Mouse (Mus musculus) CH12.LX (cell line): ENCODE results near the gene Prph2. TPM values are rescaled to one million over a fixed set of nuclear protein-coding genes. Genes with fewer than 3 reads are reported as not detected.

Experiments used
- DNase-seq: peaks from one replicate; pipeline ENCODE4 v3.0.0-alpha.2; 2013; ENCODE audit errors: extremely low read depth
- H3K27ac ChIP-seq: 2 replicates; pipeline ENCODE4 v1.5.1; 2012; ENCODE audit warnings: low read depth, mild to moderate bottlenecking, control low read depth, moderate library complexity; ENCODE audit not compliant: insufficient read depth
- H3K27me3 ChIP-seq: replicated peaks from 2 replicates; pipeline ENCODE3; 2012; ENCODE audit warnings: inconsistent platforms
- H3K36me3 ChIP-seq, 2 experiments: replicated peaks in 1 of 2; 2 replicates each; pipeline versions ENCODE3 to v1.6.1; 2012; ENCODE audit warnings: inconsistent platforms in 1 of 2, low read length in 1 of 2, mild to moderate bottlenecking in 1 of 2, mixed read lengths in 1 of 2, moderate library complexity in 1 of 2; ENCODE audit not compliant: control insufficient read depth in 1 of 2, insufficient read depth in 1 of 2
- H3K4me1 ChIP-seq, 2 experiments: 2 replicates each; pipeline ENCODE4 v1.6.1; 2012; ENCODE audit warnings: inconsistent platforms in 1 of 2, moderate library complexity in 1 of 2; ENCODE audit not compliant: insufficient read depth in 2 of 2, control insufficient read depth in 1 of 2
- H3K4me2 ChIP-seq: 2 replicates; pipeline ENCODE4 v1.6.1; 2012; ENCODE audit warnings: low read depth, mild to moderate bottlenecking, control low read depth; ENCODE audit not compliant: poor library complexity, insufficient read depth, severe bottlenecking
- H3K4me3 ChIP-seq, 3 experiments: fragments of 150-350 bp in 1 of 3; sonication (generic) in 1 of 3; replicated peaks in 1 of 3; 2 replicates each; pipeline versions ENCODE3 to v1.5.1; 2011 to 2012; ENCODE audit warnings: low read depth in 2 of 3, low read length in 2 of 3, mild to moderate bottlenecking in 2 of 3, moderate library complexity in 2 of 3, control low read depth in 1 of 3, improper control_type of control experiment in 1 of 3, inconsistent platforms in 1 of 3, mixed read lengths in 1 of 3; ENCODE audit not compliant: poor library complexity in 1 of 3
- H3K79me2 ChIP-seq: replicated peaks from 2 replicates; pipeline ENCODE4 v1.6.1; 2012; ENCODE audit warnings: mild to moderate bottlenecking, moderate library complexity; ENCODE audit not compliant: control insufficient read depth, poor library complexity, insufficient read depth, severe bottlenecking; ENCODE audit errors: extremely low read depth
- H3K9ac ChIP-seq: 2 replicates; pipeline ENCODE4 v1.6.1; 2012; ENCODE audit warnings: low read depth, mild to moderate bottlenecking, control low read depth, moderate library complexity; ENCODE audit not compliant: insufficient read depth
- H3K9me3 ChIP-seq: replicated peaks from 2 replicates; pipeline ENCODE3; 2012; ENCODE audit warnings: low read length, inconsistent platforms, mixed read lengths
- CHD2 ChIP-seq: IDR thresholded peaks from 2 replicates; pipeline ENCODE4 v1.6.1; 2011; ENCODE audit warnings: low read length, improper control_type of control experiment
- CTCF ChIP-seq, 2 experiments: IDR thresholded peaks in 1 of 2; conservative IDR thresholded peaks in 1 of 2; 2 replicates each; pipeline ENCODE4 v1.5.1; 2011 to 2012; ENCODE audit warnings: low read depth in 2 of 2, low read length in 2 of 2, improper control_type of control experiment in 1 of 2, inconsistent platforms in 1 of 2, mild to moderate bottlenecking in 1 of 2, moderate library complexity in 1 of 2
- E2F4 ChIP-seq: IDR thresholded peaks from 2 replicates; pipeline ENCODE4 v1.6.1; 2011; ENCODE audit warnings: low read depth, low read length, improper control_type of control experiment; ENCODE audit not compliant: insufficient replicate concordance
- ELF1 ChIP-seq: IDR thresholded peaks from 2 replicates; pipeline ENCODE4 v1.6.1; 2014; ENCODE audit warnings: low read depth, mild to moderate bottlenecking, inconsistent platforms, low read length, improper control_type of control experiment
- GABPA ChIP-seq: IDR thresholded peaks from 2 replicates; pipeline ENCODE4 v1.6.1; 2012; ENCODE audit warnings: low read depth, low read length, improper control_type of control experiment, inconsistent platforms; ENCODE audit not compliant: insufficient replicate concordance
- IRF4 ChIP-seq: IDR thresholded peaks from 2 replicates; pipeline ENCODE4 v1.6.1; 2014; ENCODE audit warnings: low read depth, mild to moderate bottlenecking, inconsistent platforms, low read length, improper control_type of control experiment
- MAZ ChIP-seq: IDR thresholded peaks from 2 replicates; pipeline ENCODE4 v1.6.1; 2012; ENCODE audit warnings: low read depth, mild to moderate bottlenecking, inconsistent platforms, low read length, improper control_type of control experiment, moderate library complexity
- MEF2A ChIP-seq: IDR thresholded peaks from 2 replicates; pipeline ENCODE4 v1.6.1; 2014; ENCODE audit warnings: low read depth, mild to moderate bottlenecking, inconsistent platforms, low read length, improper control_type of control experiment, borderline replicate concordance
- MYC ChIP-seq: IDR thresholded peaks from 2 replicates; pipeline ENCODE4 v1.6.1; 2011; ENCODE audit warnings: low read depth, mild to moderate bottlenecking, improper control_type of control experiment, low read length
- NELFE ChIP-seq: IDR thresholded peaks from 2 replicates; pipeline ENCODE4 v1.6.1; 2011; ENCODE audit warnings: low read depth, low read length, improper control_type of control experiment
- POLR2A ChIP-seq: IDR thresholded peaks from 2 replicates; pipeline ENCODE4 v1.6.1; 2011; ENCODE audit warnings: low read depth, mild to moderate bottlenecking, improper control_type of control experiment, low read length
- POLR2AphosphoS2 ChIP-seq: IDR thresholded peaks from 2 replicates; pipeline ENCODE4 v1.6.1; 2011; ENCODE audit warnings: low read depth, low read length, improper control_type of control experiment
- RAD21 ChIP-seq: IDR thresholded peaks from 2 replicates; pipeline ENCODE4 v1.6.1; 2011; ENCODE audit warnings: low read depth, mild to moderate bottlenecking, low read length, improper control_type of control experiment, moderate library complexity
- SIN3A ChIP-seq: IDR thresholded peaks from 2 replicates; pipeline ENCODE4 v1.6.1; 2012; ENCODE audit warnings: low read length, improper control_type of control experiment, inconsistent platforms
- TCF12 ChIP-seq: IDR thresholded peaks from 2 replicates; pipeline ENCODE4 v1.6.1; 2014; ENCODE audit warnings: low read depth, mild to moderate bottlenecking, inconsistent platforms, low read length, improper control_type of control experiment
- USF1 ChIP-seq: IDR thresholded peaks from 2 replicates; pipeline ENCODE4 v1.6.1; 2014; ENCODE audit warnings: low read depth, mild to moderate bottlenecking, inconsistent platforms, low read length, improper control_type of control experiment
- USF2 ChIP-seq: conservative IDR thresholded peaks from 2 replicates; pipeline ENCODE4 v1.6.1; 2011; ENCODE audit warnings: low read depth, low read length, improper control_type of control experiment
- ZC3H11A ChIP-seq: IDR thresholded peaks from 2 replicates; pipeline ENCODE4 v1.6.1; 2012; ENCODE audit warnings: low read depth, mild to moderate bottlenecking, inconsistent platforms, low read length, improper control_type of control experiment
- ZMIZ1 ChIP-seq: IDR thresholded peaks from 2 replicates; pipeline ENCODE4 v1.6.1; 2012; ENCODE audit warnings: low read depth, mild to moderate bottlenecking, inconsistent platforms, low read length, improper control_type of control experiment
- dilution Hi-C: fragments of 300-500 bp; cut with MboI; formaldehyde crosslinking; loops from 2 replicates; pipeline ENCODE4 v1.14.3; 2020; ENCODE audit warnings: low sequenced_read_pairs; ENCODE audit not compliant: extremely low pct_unique_long_range_greater_than_20kb, extremely low pct_ligation_motif_present
- in situ Hi-C: fragments of 300-500 bp; cut with MboI; formaldehyde crosslinking; loops from 3 replicates; pipeline ENCODE4 v1.14.3; 2019; ENCODE audit warnings: low sequenced_read_pairs, low pct_ligation_motif_present, low pct_unique_long_range_greater_than_20kb, mixed read lengths
- polyA plus RNA-seq: library from polyadenylated mRNA; unstranded; fragments of >175 nt; gene quantifications from 2 replicates; pipeline ENCODE4 v1.2.1, GENCODE M21; 2012; ENCODE audit warnings: low read depth; ENCODE audit not compliant: insufficient read length
- total RNA-seq, 2 experiments: library from RNA; depleted of rRNA; stranded (reverse); fragments of 300-350 nt in 1 of 2; fragments of >200 nt in 1 of 2; gene quantifications; 2 replicates each; pipeline ENCODE4 v1.2.3; 2012 to 2014

The Prph2 gene
- total and polyA plus RNA-seq, 3 experiments: not detected

DNA sequence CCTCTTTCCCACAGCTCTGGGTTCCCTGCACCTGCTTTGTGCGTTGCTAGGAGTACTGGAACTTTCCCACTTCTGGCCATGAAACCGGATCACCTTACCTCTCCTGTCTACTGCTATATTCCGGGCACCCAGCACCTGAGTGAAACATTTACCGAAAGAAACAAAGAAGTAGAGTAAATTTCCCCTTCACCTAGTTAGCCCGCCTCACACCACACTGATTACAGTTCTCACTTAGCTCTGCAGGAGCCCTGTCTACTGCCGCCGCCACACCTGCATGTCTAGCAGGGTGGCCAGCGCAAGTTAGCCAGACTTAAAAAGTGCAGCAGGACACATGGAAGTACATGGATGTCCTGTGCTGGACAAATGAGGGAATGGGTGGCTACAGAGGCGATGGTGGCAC lies 27.2 kb upstream of the Prph2 start:
- in situ Hi-C loops: loop anchor here (10.0 kb wide), 1 partner anchor 98 kb away; the partner anchor contains the start of gene Rpl7l1
- no peak overlapping the region for H3K4me3 ChIP-seq

DNA sequence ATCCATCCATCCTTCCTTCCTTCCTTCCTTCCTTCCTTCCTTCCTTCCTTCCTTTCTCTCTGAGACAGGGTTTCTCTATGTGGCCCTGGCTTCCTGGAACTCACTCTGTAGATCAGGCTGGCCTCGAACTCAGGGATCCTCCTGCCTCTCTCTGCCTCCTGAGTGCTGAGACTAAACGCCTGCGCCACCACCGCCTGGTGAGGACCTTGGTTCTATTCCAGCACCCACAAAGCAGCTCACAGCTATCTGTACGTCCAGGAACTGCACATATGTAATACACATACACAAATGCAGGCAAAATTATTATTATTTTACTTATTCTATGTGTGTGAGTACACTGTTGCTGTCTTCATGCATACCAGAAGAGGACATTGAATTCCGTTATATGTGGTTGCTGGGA lies 25.5 kb upstream of the Prph2 start:
- DNase-seq: no peak
- peaks cover 0 to 42% of the 10 kb centered on the region in 2 experiments for H3K36me3 ChIP-seq
- H3K4me2 ChIP-seq: no peak overlapping the region
- H3K9ac ChIP-seq: no peak overlapping the region
- peaks cover 8 to 22% of the 10 kb centered on the region in 2 experiments for H3K4me1 ChIP-seq
- H3K27me3 ChIP-seq: no peaks in the 10 kb centered on the region
- H3K9me3 ChIP-seq: no peaks in the 10 kb centered on the region
- no peak overlapping the region for H3K27ac ChIP-seq
- no peaks in the 10 kb centered on the region for H3K79me2 ChIP-seq
- TF ChIP-seq E2F4 (no peak), MAZ (no peak), MYC (no peak), MEF2A (no peak)
- TF ChIP-seq, all 38 proteins: peak for 0
- in situ Hi-C loops: loop anchor here (10.0 kb wide), 1 partner anchor 100 kb away; the partner anchor contains the start of gene Rpl7l1
- dilution Hi-C loops: no loop called here
- H3K4me3 ChIP-seq: no peak overlapping the region

More for the DNA sequence above, 27.2 kb upstream of the Prph2 start:
- Histone ChIP-seq H3K9ac (no peak overlapping the region), H3K9me3 (no peaks in the 10 kb centered on the region)
- TF ChIP-seq NELFE: no peak
- no peak for TF ChIP-seq SIN3A
- no peak for TF ChIP-seq USF2
- no peak for TF ChIP-seq TCF12
- TF ChIP-seq POLR2AphosphoS2: no peak
- no peak for TF ChIP-seq MEF2A
- TF ChIP-seq CTCF (conservative IDR thresholded peaks at IDR 0.05 in 1 of 2, IDR thresholded peaks at IDR 0.05 in 1 of 2; ENCODE audit: low read depth in 2 of 2, low read length in 2 of 2): no peak
- no peak for TF ChIP-seq ZMIZ1
- no peak for TF ChIP-seq GABPA
- TF ChIP-seq E2F4: no peak
- TF ChIP-seq MAZ: no peak
- no peak for TF ChIP-seq CHD2
- no peak for TF ChIP-seq RAD21
- no peak for TF ChIP-seq IRF4
- TF ChIP-seq POLR2A: no peak
- no peak for TF ChIP-seq ZC3H11A
- no peak for TF ChIP-seq USF1
- TF ChIP-seq ELF1: no peak
- TF ChIP-seq, all 38 proteins: peak for 0
- dilution Hi-C loops: no loop called here
- Histone ChIP-seq H3K27me3 (no peaks in the 10 kb centered on the region), H3K36me3 (peaks cover 0 to 46% of the 10 kb centered on the region in 2 experiments), H3K27ac (no peak overlapping the region), H3K79me2 (no peaks in the 10 kb centered on the region), H3K4me1 (peaks cover 11 to 22% of the 10 kb centered on the region in 2 experiments), H3K4me2 (no peak overlapping the region)
- no peak for DNase-seq
